Mouse (Mus musculus) hindbrain, embryonic 16.5 days (tissue): ENCODE results near the gene Ntn3. TPM values are rescaled to one million over a fixed set of nuclear protein-coding genes. Genes with fewer than 3 reads are reported as not detected.
A peak's percentile ranks its signal among the peaks of the same experiment; 100 is the strongest.

ENCODE experiments used
- ATAC-seq: fragments of 200-750 bp; cut with Nextera tagmentation; 2 replicates; pipeline ENCODE4 v1.8.0; 2017; ENCODE audit warnings: moderate TSS enrichment, moderate library complexity
- H3K27ac ChIP-seq: fragments of 300-500 bp; sonication (generic); 2 replicates; pipeline ENCODE4 v1.5.1; 2014; ENCODE audit warnings: low read depth, mild to moderate bottlenecking, control low read depth, low read length, moderate library complexity
- H3K27me3 ChIP-seq: fragments of 300-500 bp; sonication (generic); replicated peaks from 2 replicates; pipeline ENCODE4 v1.6.1; 2014; ENCODE audit warnings: low read length; ENCODE audit not compliant: control insufficient read depth, insufficient read depth
- H3K36me3 ChIP-seq: fragments of 300-500 bp; sonication (generic); 2 replicates; pipeline ENCODE4 v1.6.1; 2014; ENCODE audit warnings: mild to moderate bottlenecking, low read length, moderate library complexity, mixed read lengths; ENCODE audit not compliant: control insufficient read depth, insufficient read depth
- H3K4me1 ChIP-seq: fragments of 300-500 bp; sonication (generic); 2 replicates; pipeline ENCODE4 v1.6.1; 2014; ENCODE audit warnings: low read depth, low read length; ENCODE audit not compliant: control insufficient read depth, insufficient read depth
- H3K4me2 ChIP-seq: fragments of 300-500 bp; sonication (generic); 2 replicates; pipeline ENCODE4 v1.6.1; 2014; ENCODE audit warnings: mild to moderate bottlenecking, low read length, control low read depth, moderate library complexity
- H3K4me3 ChIP-seq: fragments of 300-500 bp; sonication (generic); 2 replicates; pipeline ENCODE4 v1.5.1; 2014; ENCODE audit warnings: mild to moderate bottlenecking, low read length, control low read depth, moderate library complexity
- H3K9ac ChIP-seq: fragments of 300-500 bp; sonication (generic); 2 replicates; pipeline ENCODE4 v1.6.1; 2014; ENCODE audit warnings: low read depth, mild to moderate bottlenecking, control low read depth, low read length, moderate library complexity
- H3K9me3 ChIP-seq: fragments of 300-500 bp; sonication (generic); 2 replicates; pipeline ENCODE4 v1.6.1; 2014; ENCODE audit warnings: mild to moderate bottlenecking, low read length, moderate library complexity; ENCODE audit not compliant: control insufficient read depth
- WGBS: fragments of 180-500 bp; shearing (Covaris S2); extraction: QIAGEN DNeasy Blood & Tissue Kit; methylation state at CpG from one replicate; pipeline ENCODE4 v1.1.7; 2014; 5-methylcytosine and 5-hydroxymethylcytosine counted together
- polyA plus RNA-seq: library from polyadenylated mRNA; unstranded; fragments of >200 nt; fragmentation: Nextera tagmentation; extraction: Ambion mirVana; gene quantifications from 2 replicates; pipeline ENCODE4 v1.2.1, GENCODE M21; 2015

Ntn3 gene
- polyA plus RNA-seq, 1 experiment from 2014 or later: 4.6 TPM

DNA sequence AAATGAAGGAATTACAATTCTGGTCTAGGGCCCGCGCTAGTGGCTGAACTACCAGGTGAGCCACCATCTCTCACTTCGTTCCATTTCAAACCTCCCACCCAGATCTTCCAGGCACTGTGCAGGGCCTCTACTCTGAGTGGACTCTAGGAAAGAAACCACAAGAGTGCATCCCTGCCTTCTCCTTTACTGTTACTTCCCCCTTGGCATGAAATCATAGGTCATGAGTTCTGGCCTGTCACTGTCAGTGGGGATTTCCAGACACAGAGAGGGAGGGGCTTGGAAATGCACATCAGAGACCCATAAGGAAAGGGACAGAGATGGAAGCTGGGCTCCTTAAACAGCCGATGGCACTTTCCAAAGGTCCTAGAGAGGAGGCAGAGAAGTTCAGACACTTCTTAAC is 37.6 kb downstream of the Ntn3 start:
- Histone ChIP-seq H3K9ac (no peak overlapping the region), H3K27ac (no peak overlapping the region), H3K36me3 (no peaks in the 10 kb centered on the region), H3K9me3 (no peaks in the 10 kb centered on the region), H3K27me3 (no peaks in the 10 kb centered on the region), H3K4me2 (no peak overlapping the region), H3K4me3 (no peak overlapping the region), H3K4me1 (peaks cover 20% of the 10 kb centered on the region)
- 81% methylated on average over 4 of the region's 4 CpGs for WGBS
- ATAC-seq: no peak

DNA sequence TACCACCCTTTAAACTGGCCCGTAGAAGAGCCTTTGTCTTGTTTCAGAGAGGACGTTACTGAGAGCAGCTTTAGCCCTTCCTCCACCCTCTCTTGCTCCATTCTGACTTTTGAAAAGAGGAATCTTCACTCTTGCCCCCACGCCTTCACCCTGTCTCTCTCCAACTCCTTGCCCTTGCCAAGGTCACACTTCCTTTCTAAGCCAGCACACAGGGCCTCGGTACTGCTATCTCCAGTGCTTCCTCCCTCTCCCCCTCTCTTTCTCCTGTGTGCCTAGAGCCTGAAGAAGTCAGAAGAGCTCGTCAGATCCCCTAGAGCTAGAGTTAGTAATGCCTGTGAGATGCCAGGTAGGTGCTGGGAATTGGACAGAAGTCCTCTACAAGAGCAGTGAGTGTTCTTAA is 38.6 kb downstream of the Ntn3 start:
- ATAC-seq: no peak
- Histone ChIP-seq H3K9ac (no peak overlapping the region), H3K27ac (no peak overlapping the region), H3K27me3 (no peaks in the 10 kb centered on the region), H3K4me2 (no peak overlapping the region), H3K9me3 (no peaks in the 10 kb centered on the region), H3K4me1 (peaks cover 22% of the 10 kb centered on the region), H3K36me3 (no peaks in the 10 kb centered on the region), H3K4me3 (no peak overlapping the region)
- 82% methylated on average over 5 of the region's 5 CpGs for WGBS

- H3K4me1 ChIP-seq: peaks cover 26% of the 10 kb centered on the region
- peak overlapping the region; percentile 78 for H3K4me2 ChIP-seq
- peak overlapping the region; percentile 84 for H3K4me3 ChIP-seq
- peak overlapping the region; percentile 100 for H3K27ac ChIP-seq
- no peaks in the 10 kb centered on the region for H3K9me3 ChIP-seq
- WGBS: 69% methylated on average over 3 of the region's 3 CpGs
- no peaks in the 10 kb centered on the region for H3K36me3 ChIP-seq
- H3K27me3 ChIP-seq: no peaks in the 10 kb centered on the region
- ATAC-seq: no peak
- H3K9ac ChIP-seq: peak overlapping the region; percentile 93
Measured at GRCm38 (mm10) chr17:24170125-24170524, 39.2 kb downstream of the Ntn3 start.

GRCm38 (mm10) chr17:24169317-24170065 is 39.8 kb downstream of the Ntn3 start, which contains the start of gene Atp6v0c:
Gene Atp6v0c (minus strand): TSS chr17:24169702.
- ATAC-seq: peak; percentile 90
- H3K4me1 ChIP-seq: peaks cover 28% of the 10 kb centered on the region
- under 1% methylated on average over 58 of the region's 58 CpGs for WGBS

GRCm38 (mm10) chr17:24168590-24169277 is 40.6 kb downstream of the Ntn3 start:
- Histone ChIP-seq H3K4me2 (peak overlapping the region; percentile 81), H3K9ac (peak overlapping the region; percentile 93), H3K9me3 (no peaks in the 10 kb centered on the region), H3K4me1 (peaks cover 28% of the 10 kb centered on the region), H3K27me3 (no peaks in the 10 kb centered on the region), H3K27ac (peak overlapping the region; percentile 100), H3K36me3 (no peaks in the 10 kb centered on the region), H3K4me3 (peak overlapping the region; percentile 84)
- ATAC-seq: peak; percentile 53
- WGBS: under 1% methylated on average over 41 of the region's 41 CpGs

More at GRCm38 (mm10) chr17:24169317-24170065, 39.8 kb downstream of the Ntn3 start, which contains the start of gene Atp6v0c:
- H3K4me3 ChIP-seq: peak within 1 kb of the TSS; percentile 84
- H3K36me3 ChIP-seq: no peaks in the 10 kb centered on the region
- peak within 1 kb of the TSS; percentile 81 for H3K4me2 ChIP-seq
- peak within 1 kb of the TSS; percentile 93 for H3K9ac ChIP-seq
- no peaks in the 10 kb centered on the region for H3K27me3 ChIP-seq
- H3K27ac ChIP-seq: peak within 1 kb of the TSS; percentile 100
- H3K9me3 ChIP-seq: no peaks in the 10 kb centered on the region

DNA sequence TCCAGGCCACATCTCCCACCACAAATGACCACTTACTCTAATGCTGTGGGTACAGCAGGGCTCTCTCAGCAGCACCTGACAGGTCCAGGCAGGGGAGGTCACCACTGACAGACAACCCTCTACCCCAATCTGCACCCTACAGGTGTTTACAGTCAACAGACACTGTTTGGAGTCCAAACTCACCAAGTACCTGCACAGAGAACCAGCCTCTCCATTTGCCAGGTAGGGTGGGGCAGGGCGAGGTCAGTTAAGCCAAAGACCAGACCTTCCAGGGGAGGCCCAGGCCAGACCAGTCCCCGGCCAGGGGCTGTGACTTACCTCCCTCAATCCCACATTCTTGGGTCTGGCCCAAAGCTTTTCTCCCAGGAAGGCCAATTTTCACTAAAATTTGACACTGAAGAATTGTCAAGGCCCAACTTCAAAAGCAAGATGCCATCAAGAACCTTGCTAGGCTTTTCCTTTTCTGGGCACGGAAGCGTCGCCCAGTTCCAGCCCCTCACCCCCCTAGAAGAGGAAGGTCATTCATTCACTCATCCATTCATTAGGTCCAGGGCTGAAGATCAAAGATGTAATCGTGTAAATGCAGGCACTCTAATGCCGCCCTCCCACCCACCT is 41.3 kb downstream of the Ntn3 start:
- peak overlapping the region; percentile 100 for H3K27ac ChIP-seq
- ATAC-seq: no peak
- peak overlapping the region; percentile 84 for H3K4me3 ChIP-seq
- H3K4me1 ChIP-seq: peaks cover 28% of the 10 kb centered on the region
- 58% methylated on average over 7 of the region's 7 CpGs for WGBS
- H3K36me3 ChIP-seq: no peaks in the 10 kb centered on the region
- H3K4me2 ChIP-seq: peak overlapping the region; percentile 81
- no peaks in the 10 kb centered on the region for H3K9me3 ChIP-seq
- H3K27me3 ChIP-seq: no peaks in the 10 kb centered on the region
- H3K9ac ChIP-seq: peak overlapping the region; percentile 93

DNA sequence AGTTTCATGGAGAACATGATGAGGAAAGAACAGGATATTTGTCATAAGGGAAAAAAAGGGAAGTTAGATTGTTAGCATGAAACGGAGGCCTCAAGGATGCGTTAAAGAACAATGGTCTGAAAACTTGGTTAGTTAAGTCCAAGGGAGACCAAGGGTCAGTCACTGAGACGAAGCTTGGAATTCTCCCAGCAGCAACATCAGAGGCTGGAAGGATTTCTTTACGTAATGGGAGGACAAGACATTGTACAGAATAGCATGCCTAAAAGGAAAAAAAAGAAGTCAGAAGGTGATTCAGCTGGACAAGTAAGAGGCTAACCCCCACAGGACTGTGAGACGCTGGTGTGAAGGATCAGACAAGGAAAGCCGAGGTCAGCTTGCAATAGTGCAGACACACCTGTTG is 42.2 kb downstream of the Ntn3 start:
- Histone ChIP-seq H3K36me3 (no peaks in the 10 kb centered on the region), H3K27ac (no peak overlapping the region), H3K9me3 (no peaks in the 10 kb centered on the region), H3K27me3 (no peaks in the 10 kb centered on the region), H3K4me3 (no peak overlapping the region), H3K9ac (0 out of 2 replicates have a peak overlapping the region, but pooled peaks have one; percentile 9), H3K4me1 (peaks cover 37% of the 10 kb centered on the region), H3K4me2 (peak overlapping the region; percentile 81; the same call in 1 of the 2 replicates)
- WGBS: 89% methylated on average over 6 of the region's 6 CpGs
- ATAC-seq: no peak

DNA sequence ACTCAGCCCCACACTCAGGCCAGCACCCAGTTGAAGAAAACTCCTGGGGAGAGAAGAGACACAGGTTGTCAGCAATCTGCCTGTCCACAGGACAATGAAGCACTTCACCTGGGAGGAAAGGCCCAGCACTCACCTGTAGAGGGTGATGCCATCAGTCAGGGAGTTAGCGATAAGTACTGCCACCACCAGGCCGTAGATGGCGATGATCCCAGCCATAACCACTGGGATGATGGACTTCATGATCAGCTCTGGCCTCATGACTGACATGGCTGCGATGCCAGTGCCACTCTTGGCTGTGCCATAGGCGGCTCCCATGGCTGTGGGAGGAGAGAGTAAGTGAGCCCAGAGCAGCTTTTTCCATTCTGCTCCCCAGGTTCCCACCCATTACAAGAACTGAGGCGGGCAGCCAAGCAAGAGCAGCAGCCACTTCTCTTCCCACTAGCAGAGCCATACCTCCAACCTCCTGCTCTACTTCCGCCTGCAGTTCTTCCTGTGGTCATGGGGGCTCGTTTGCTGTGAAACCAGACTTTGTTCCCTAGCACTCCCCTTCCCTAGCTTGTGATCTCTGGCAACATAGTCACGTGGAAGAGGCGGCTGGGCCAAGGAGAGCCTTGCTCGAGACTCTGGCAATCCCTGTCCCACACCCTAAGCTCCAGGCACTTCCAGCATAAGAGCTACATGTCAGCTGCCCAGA is 44.6 kb downstream of the Ntn3 start:
- H3K4me1 ChIP-seq: peaks cover 30% of the 10 kb centered on the region
- WGBS: 89% methylated on average over 9 of the region's 11 CpGs

More for the DNA sequence above, 44.6 kb downstream of the Ntn3 start:
- no peak overlapping the region for H3K9ac ChIP-seq
- H3K36me3 ChIP-seq: no peaks in the 10 kb centered on the region
- H3K27me3 ChIP-seq: no peaks in the 10 kb centered on the region
- H3K4me2 ChIP-seq: no peak overlapping the region
- no peak for ATAC-seq
- H3K27ac ChIP-seq: no peak overlapping the region
- H3K9me3 ChIP-seq: no peaks in the 10 kb centered on the region
- H3K4me3 ChIP-seq: no peak overlapping the region
